Mouse (Mus musculus) CH12.LX (cell line): ENCODE measurements around the gene Ms4a10. TPM values are rescaled to one million over a fixed set of nuclear protein-coding genes. Genes with fewer than 3 reads are reported as not detected.
A peak's percentile ranks its signal among the peaks of the same experiment; 100 is the strongest.

ENCODE experiments used
- DNase-seq: peaks from one replicate; pipeline ENCODE4 v3.0.0-alpha.2; 2013; ENCODE audit errors: extremely low read depth
- H3K27ac ChIP-seq: 2 replicates; pipeline ENCODE4 v1.5.1; 2012; ENCODE audit warnings: low read depth, mild to moderate bottlenecking, control low read depth, moderate library complexity; ENCODE audit not compliant: insufficient read depth
- H3K27me3 ChIP-seq: replicated peaks from 2 replicates; pipeline ENCODE3; 2012; ENCODE audit warnings: inconsistent platforms
- H3K36me3 ChIP-seq, 2 experiments: replicated peaks in 1 of 2; 2 replicates each; pipeline versions ENCODE3 to v1.6.1; 2012; ENCODE audit warnings: inconsistent platforms in 1 of 2, low read length in 1 of 2, mild to moderate bottlenecking in 1 of 2, mixed read lengths in 1 of 2, moderate library complexity in 1 of 2; ENCODE audit not compliant: control insufficient read depth in 1 of 2, insufficient read depth in 1 of 2
- H3K4me1 ChIP-seq, 2 experiments: 2 replicates each; pipeline ENCODE4 v1.6.1; 2012; ENCODE audit warnings: inconsistent platforms in 1 of 2, moderate library complexity in 1 of 2; ENCODE audit not compliant: insufficient read depth in 2 of 2, control insufficient read depth in 1 of 2
- H3K4me2 ChIP-seq: 2 replicates; pipeline ENCODE4 v1.6.1; 2012; ENCODE audit warnings: low read depth, mild to moderate bottlenecking, control low read depth; ENCODE audit not compliant: poor library complexity, insufficient read depth, severe bottlenecking
- H3K4me3 ChIP-seq, 3 experiments: fragments of 150-350 bp in 1 of 3; sonication (generic) in 1 of 3; replicated peaks in 1 of 3; 2 replicates each; pipeline versions ENCODE3 to v1.5.1; 2011 to 2012; ENCODE audit warnings: low read depth in 2 of 3, low read length in 2 of 3, mild to moderate bottlenecking in 2 of 3, moderate library complexity in 2 of 3, control low read depth in 1 of 3, improper control_type of control experiment in 1 of 3, inconsistent platforms in 1 of 3, mixed read lengths in 1 of 3; ENCODE audit not compliant: poor library complexity in 1 of 3
- H3K79me2 ChIP-seq: replicated peaks from 2 replicates; pipeline ENCODE4 v1.6.1; 2012; ENCODE audit warnings: mild to moderate bottlenecking, moderate library complexity; ENCODE audit not compliant: control insufficient read depth, poor library complexity, insufficient read depth, severe bottlenecking; ENCODE audit errors: extremely low read depth
- H3K9ac ChIP-seq: 2 replicates; pipeline ENCODE4 v1.6.1; 2012; ENCODE audit warnings: low read depth, mild to moderate bottlenecking, control low read depth, moderate library complexity; ENCODE audit not compliant: insufficient read depth
- H3K9me3 ChIP-seq: replicated peaks from 2 replicates; pipeline ENCODE3; 2012; ENCODE audit warnings: low read length, inconsistent platforms, mixed read lengths
- BHLHE40 ChIP-seq: IDR thresholded peaks from 2 replicates; pipeline ENCODE4 v1.6.1; 2011; ENCODE audit warnings: mild to moderate bottlenecking, low read depth, low read length, improper control_type of control experiment
- CHD1 ChIP-seq: IDR thresholded peaks from 2 replicates; pipeline ENCODE4 v1.6.1; 2012; ENCODE audit warnings: low read depth, low read length, improper control_type of control experiment, inconsistent platforms
- CHD2 ChIP-seq: IDR thresholded peaks from 2 replicates; pipeline ENCODE4 v1.6.1; 2011; ENCODE audit warnings: low read length, improper control_type of control experiment
- CTCF ChIP-seq, 2 experiments: IDR thresholded peaks in 1 of 2; conservative IDR thresholded peaks in 1 of 2; 2 replicates each; pipeline ENCODE4 v1.5.1; 2011 to 2012; ENCODE audit warnings: low read depth in 2 of 2, low read length in 2 of 2, improper control_type of control experiment in 1 of 2, inconsistent platforms in 1 of 2, mild to moderate bottlenecking in 1 of 2, moderate library complexity in 1 of 2
- E2F4 ChIP-seq: IDR thresholded peaks from 2 replicates; pipeline ENCODE4 v1.6.1; 2011; ENCODE audit warnings: low read depth, low read length, improper control_type of control experiment; ENCODE audit not compliant: insufficient replicate concordance
- ELF1 ChIP-seq: IDR thresholded peaks from 2 replicates; pipeline ENCODE4 v1.6.1; 2014; ENCODE audit warnings: low read depth, mild to moderate bottlenecking, inconsistent platforms, low read length, improper control_type of control experiment
- EP300 ChIP-seq: IDR thresholded peaks from 2 replicates; pipeline ENCODE4 v1.6.1; 2011; ENCODE audit warnings: low read length, improper control_type of control experiment
- ETS1 ChIP-seq: conservative IDR thresholded peaks from 2 replicates; pipeline ENCODE4 v1.6.1; 2012; ENCODE audit warnings: low read depth, mild to moderate bottlenecking, inconsistent platforms, low read length, improper control_type of control experiment, moderate library complexity
- GABPA ChIP-seq: IDR thresholded peaks from 2 replicates; pipeline ENCODE4 v1.6.1; 2012; ENCODE audit warnings: low read depth, low read length, improper control_type of control experiment, inconsistent platforms; ENCODE audit not compliant: insufficient replicate concordance
- HCFC1 ChIP-seq: IDR thresholded peaks from 2 replicates; pipeline ENCODE4 v1.6.1; 2012; ENCODE audit warnings: low read depth, mild to moderate bottlenecking, inconsistent platforms, low read length, improper control_type of control experiment
- IRF4 ChIP-seq: IDR thresholded peaks from 2 replicates; pipeline ENCODE4 v1.6.1; 2014; ENCODE audit warnings: low read depth, mild to moderate bottlenecking, inconsistent platforms, low read length, improper control_type of control experiment
- JUN ChIP-seq: IDR thresholded peaks from 2 replicates; pipeline ENCODE4 v1.6.1; 2011; ENCODE audit warnings: low read depth, mild to moderate bottlenecking, low read length, improper control_type of control experiment, moderate library complexity; ENCODE audit not compliant: insufficient read depth
- JUND ChIP-seq: conservative IDR thresholded peaks from 2 replicates; pipeline ENCODE4 v1.6.1; 2011; ENCODE audit warnings: low read depth, low read length, improper control_type of control experiment
- KAT2A ChIP-seq: IDR thresholded peaks from 2 replicates; pipeline ENCODE4 v1.6.1; 2012; ENCODE audit warnings: low read length, improper control_type of control experiment, inconsistent platforms; ENCODE audit not compliant: insufficient replicate concordance
- MAFK ChIP-seq: IDR thresholded peaks from 2 replicates; pipeline ENCODE4 v1.6.1; 2011; ENCODE audit warnings: low read length, improper control_type of control experiment; ENCODE audit not compliant: insufficient replicate concordance
- MAX ChIP-seq: IDR thresholded peaks from 2 replicates; pipeline ENCODE4 v1.6.1; 2011; ENCODE audit warnings: low read length, improper control_type of control experiment
- MAZ ChIP-seq: IDR thresholded peaks from 2 replicates; pipeline ENCODE4 v1.6.1; 2012; ENCODE audit warnings: low read depth, mild to moderate bottlenecking, inconsistent platforms, low read length, improper control_type of control experiment, moderate library complexity
- MEF2A ChIP-seq: IDR thresholded peaks from 2 replicates; pipeline ENCODE4 v1.6.1; 2014; ENCODE audit warnings: low read depth, mild to moderate bottlenecking, inconsistent platforms, low read length, improper control_type of control experiment, borderline replicate concordance
- MXI1 ChIP-seq: IDR thresholded peaks from 2 replicates; pipeline ENCODE4 v1.6.1; 2011; ENCODE audit warnings: mild to moderate bottlenecking, low read depth, low read length, improper control_type of control experiment
- MYC ChIP-seq: IDR thresholded peaks from 2 replicates; pipeline ENCODE4 v1.6.1; 2011; ENCODE audit warnings: low read depth, mild to moderate bottlenecking, improper control_type of control experiment, low read length
- NELFE ChIP-seq: IDR thresholded peaks from 2 replicates; pipeline ENCODE4 v1.6.1; 2011; ENCODE audit warnings: low read depth, low read length, improper control_type of control experiment
- NRF1 ChIP-seq: IDR thresholded peaks from 2 replicates; pipeline ENCODE4 v1.6.1; 2014; ENCODE audit warnings: low read depth, mild to moderate bottlenecking, inconsistent platforms, low read length, improper control_type of control experiment, moderate library complexity
- PAX5 ChIP-seq: IDR thresholded peaks from 2 replicates; pipeline ENCODE4 v1.6.1; 2012; ENCODE audit warnings: low read length, inconsistent platforms, mixed read lengths
- POLR2A ChIP-seq: IDR thresholded peaks from 2 replicates; pipeline ENCODE4 v1.6.1; 2011; ENCODE audit warnings: low read depth, mild to moderate bottlenecking, improper control_type of control experiment, low read length
- POLR2AphosphoS2 ChIP-seq: IDR thresholded peaks from 2 replicates; pipeline ENCODE4 v1.6.1; 2011; ENCODE audit warnings: low read depth, low read length, improper control_type of control experiment
- RAD21 ChIP-seq: IDR thresholded peaks from 2 replicates; pipeline ENCODE4 v1.6.1; 2011; ENCODE audit warnings: low read depth, mild to moderate bottlenecking, low read length, improper control_type of control experiment, moderate library complexity
- RCOR1 ChIP-seq: conservative IDR thresholded peaks from 2 replicates; pipeline ENCODE4 v1.6.1; 2012; ENCODE audit warnings: low read depth, mild to moderate bottlenecking, inconsistent platforms, low read length, improper control_type of control experiment
- SIN3A ChIP-seq: IDR thresholded peaks from 2 replicates; pipeline ENCODE4 v1.6.1; 2012; ENCODE audit warnings: low read length, improper control_type of control experiment, inconsistent platforms
- SMC3 ChIP-seq: IDR thresholded peaks from 2 replicates; pipeline ENCODE4 v1.6.1; 2011; ENCODE audit warnings: low read depth, low read length, improper control_type of control experiment
- TBP ChIP-seq: conservative IDR thresholded peaks from 2 replicates; pipeline ENCODE4 v1.6.1; 2011; ENCODE audit warnings: low read depth, low read length, improper control_type of control experiment
- TCF12 ChIP-seq: IDR thresholded peaks from 2 replicates; pipeline ENCODE4 v1.6.1; 2014; ENCODE audit warnings: low read depth, mild to moderate bottlenecking, inconsistent platforms, low read length, improper control_type of control experiment
- UBTF ChIP-seq: IDR thresholded peaks from 2 replicates; pipeline ENCODE4 v1.6.1; 2012; ENCODE audit warnings: low read depth, mild to moderate bottlenecking, inconsistent platforms, low read length, improper control_type of control experiment, moderate library complexity
- USF1 ChIP-seq: IDR thresholded peaks from 2 replicates; pipeline ENCODE4 v1.6.1; 2014; ENCODE audit warnings: low read depth, mild to moderate bottlenecking, inconsistent platforms, low read length, improper control_type of control experiment
- USF2 ChIP-seq: conservative IDR thresholded peaks from 2 replicates; pipeline ENCODE4 v1.6.1; 2011; ENCODE audit warnings: low read depth, low read length, improper control_type of control experiment
- ZC3H11A ChIP-seq: IDR thresholded peaks from 2 replicates; pipeline ENCODE4 v1.6.1; 2012; ENCODE audit warnings: low read depth, mild to moderate bottlenecking, inconsistent platforms, low read length, improper control_type of control experiment
- ZKSCAN1 ChIP-seq: IDR thresholded peaks from 2 replicates; pipeline ENCODE4 v1.6.1; 2012; ENCODE audit warnings: low read depth, inconsistent platforms, low read length, improper control_type of control experiment, borderline replicate concordance
- ZMIZ1 ChIP-seq: IDR thresholded peaks from 2 replicates; pipeline ENCODE4 v1.6.1; 2012; ENCODE audit warnings: low read depth, mild to moderate bottlenecking, inconsistent platforms, low read length, improper control_type of control experiment
- ZNF384 ChIP-seq: IDR thresholded peaks from 2 replicates; pipeline ENCODE4 v1.6.1; 2012; ENCODE audit warnings: low read depth, low read length, improper control_type of control experiment, inconsistent platforms
- dilution Hi-C: fragments of 300-500 bp; cut with MboI; formaldehyde crosslinking; loops from 2 replicates; pipeline ENCODE4 v1.14.3; 2020; ENCODE audit warnings: low sequenced_read_pairs; ENCODE audit not compliant: extremely low pct_unique_long_range_greater_than_20kb, extremely low pct_ligation_motif_present
- in situ Hi-C: fragments of 300-500 bp; cut with MboI; formaldehyde crosslinking; loops from 3 replicates; pipeline ENCODE4 v1.14.3; 2019; ENCODE audit warnings: low sequenced_read_pairs, low pct_ligation_motif_present, low pct_unique_long_range_greater_than_20kb, mixed read lengths
- polyA plus RNA-seq: library from polyadenylated mRNA; unstranded; fragments of >175 nt; gene quantifications from 2 replicates; pipeline ENCODE4 v1.2.1, GENCODE M21; 2012; ENCODE audit warnings: low read depth; ENCODE audit not compliant: insufficient read length
- total RNA-seq, 2 experiments: library from RNA; depleted of rRNA; stranded (reverse); fragments of 300-350 nt in 1 of 2; fragments of >200 nt in 1 of 2; gene quantifications; 2 replicates each; pipeline ENCODE4 v1.2.3; 2012 to 2014

Gene Ms4a10
- total and polyA plus RNA-seq, 3 experiments: not detected

DNA sequence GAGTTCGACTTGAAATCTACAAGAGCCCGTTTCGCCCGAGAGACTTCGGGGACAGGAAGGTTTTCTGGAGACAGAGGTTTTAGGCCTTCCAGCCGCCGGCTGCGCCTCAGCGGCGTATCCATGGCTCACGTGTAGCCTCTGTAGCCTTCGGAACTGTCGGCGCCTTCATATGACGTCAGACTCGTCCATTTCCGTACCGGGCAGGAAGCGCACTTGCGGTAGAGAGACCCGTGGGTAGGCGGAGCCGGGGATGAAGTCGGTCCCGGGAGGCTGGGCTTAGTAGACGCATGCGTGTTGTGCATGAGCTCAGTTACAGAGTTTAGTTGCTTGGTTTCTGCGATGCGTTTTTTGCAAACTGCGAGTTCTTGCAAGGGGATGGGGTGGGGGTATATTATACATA lies 25.4 kb downstream of the Ms4a10 start, which contains the start of gene Ccdc86:
TSS of gene Ccdc86 (minus strand) at position 155 of the 400 bp plus-strand sequence.
- peaks cover 20 to 40% of the 10 kb centered on the region in 2 experiments for H3K4me1 ChIP-seq
- H3K27ac ChIP-seq: no peak within 1 kb of the TSS
- peaks cover 12 to 31% of the 10 kb centered on the region in 2 experiments for H3K36me3 ChIP-seq
- peaks cover 25% of the 10 kb centered on the region for H3K27me3 ChIP-seq
- TF ChIP-seq MAFK (0 out of 2 replicates have a peak, but pooled peaks have one; percentile 15), MAZ (no peak), CHD1 (no peak), RCOR1 (peak; percentile 46; the same call in 1 of the 2 replicates), CTCF (conservative IDR thresholded peaks at IDR 0.05 in 1 of 2, IDR thresholded peaks at IDR 0.05 in 1 of 2; ENCODE audit: low read depth in 2 of 2, low read length in 2 of 2) (no peak), ZNF384 (peak; percentile 62; the same call in 1 of the 2 replicates), PAX5 (no peak), JUND (0 out of 2 replicates have a peak, but pooled peaks have one; percentile 43), ELF1 (peak; percentile 95), GABPA (peak; percentile 27; the same call in 1 of the 2 replicates), CHD2 (0 out of 2 replicates have a peak, but pooled peaks have one; percentile 22), EP300 (no peak), USF1 (peak; percentile 48; the same call in 1 of the 2 replicates), TCF12 (peak; percentile 48; the same call in 1 of the 2 replicates), POLR2A (peak; percentile 92), USF2 (peak; percentile 31; the same call in 1 of the 2 replicates), E2F4 (no peak), MYC (peak; percentile 97), NELFE (peak; percentile 91), ZMIZ1 (no peak; the same call in none of the 2 replicates), ZKSCAN1 (no peak), IRF4 (peak; percentile 52; the same call in 1 of the 2 replicates), UBTF (no peak), POLR2AphosphoS2 (no peak), NRF1 (peak; percentile 87), MXI1 (peak; percentile 100), TBP (peak; percentile 59), RAD21 (no peak), ETS1 (peak; percentile 37), HCFC1 (peak; percentile 92), ZC3H11A (no peak), BHLHE40 (peak; percentile 96), SMC3 (no peak), SIN3A (peak; percentile 99), MAX (peak; percentile 96), KAT2A (peak; percentile 85; the same call in 1 of the 2 replicates), MEF2A (no peak), JUN (no peak; the same call in 1 of the 2 replicates)
- H3K9ac ChIP-seq: peak within 1 kb of the TSS; percentile 64
- peak; percentile 99 for DNase-seq
- H3K4me2 ChIP-seq: peak within 1 kb of the TSS; percentile 95
- dilution Hi-C loops: no loop called here
- in situ Hi-C loops: no loop called here
- H3K4me3 ChIP-seq: peak within 1 kb of the TSS; percentile 76 to 91 (median 85)
- no peaks in the 10 kb centered on the region for H3K9me3 ChIP-seq
- peaks cover 31% of the 10 kb centered on the region for H3K79me2 ChIP-seq
